Mouse (Mus musculus) cortical plate, adult 2 months (tissue): Measurements from ENCODE around the gene Igsf23.

Source experiments
- CTCF ChIP-seq: fragments of 200-500 bp; IDR thresholded peaks from 2 replicates; pipeline ENCODE4 v1.5.1; 2011; ENCODE audit warnings: mild to moderate bottlenecking, control low read depth, low read length; ENCODE audit not compliant: insufficient read depth; ENCODE audit errors: extremely low read depth
- POLR2A ChIP-seq: fragments of 200-500 bp; IDR thresholded peaks from 2 replicates; pipeline ENCODE4 v1.6.1; 2011; ENCODE audit warnings: mild to moderate bottlenecking, low read length, control low read depth; ENCODE audit not compliant: insufficient read depth; ENCODE audit errors: extremely low read depth

GRCm38 (mm10) chr7:19937229-19937821, 13.2 kb downstream of the Igsf23 start:
- TF ChIP-seq POLR2A (no peak), CTCF (no peak)
